Mouse (Mus musculus) spleen, adult 2 months (tissue): ENCODE results near the gene Ehd2.

ENCODE experiments used
- CTCF ChIP-seq: fragments of 200-500 bp; IDR thresholded peaks from 2 replicates; pipeline ENCODE4 v1.5.1; 2011; ENCODE audit warnings: mild to moderate bottlenecking, inconsistent platforms; ENCODE audit not compliant: insufficient read depth, insufficient read length, insufficient replicate concordance; ENCODE audit errors: extremely low read depth
- POLR2A ChIP-seq: fragments of 200-500 bp; IDR thresholded peaks from 2 replicates; pipeline ENCODE4 v1.6.1; 2011; ENCODE audit warnings: low read depth, low read length, inconsistent platforms

GRCm38 (mm10) chr7:15945211-15945610 is 22.2 kb downstream of the Ehd2 start:
- no peak for TF ChIP-seq CTCF
- TF ChIP-seq POLR2A, result no peak
